ENCODE assay signal across 8 mouse cellular contexts in genomic region chr15:60822101-60822802, GRCm38 (mm10). TPM values are rescaled to one million over a fixed set of nuclear protein-coding genes. Genes with fewer than 3 reads are reported as not detected.
DNase-seq lines count a peak whose midpoint lies in the region; ATAC-seq and TF ChIP-seq lines count a peak whose summit lies in the region.

No protein-coding gene starts in this region.

- peak; percentile 6; the same call in 1 of the 2 replicates for ATAC-seq in forebrain, embryonic 13.5 days
- no peak for ATAC-seq in hindbrain, embryonic 14.5 days (ENCODE audit: low FRiP score)

- 3% methylated on average over 10 of the region's 10 CpGs for WGBS in forebrain, embryonic 13.5 days
- WGBS in hindbrain, embryonic 14.5 days = 6% methylated on average over 10 of the region's 10 CpGs
- WGBS in small intestine, adult 2 months = 15% methylated on average over 10 of the region's 10 CpGs

- no peak; the same call in 1 of the 2 replicates for TF ChIP-seq POLR2A in small intestine, adult 2 months (IDR thresholded peaks at IDR 0.05; ENCODE audit: low read depth, low read length)

- no peaks in the 10 kb centered on the region for H3K36me3 ChIP-seq in forebrain, embryonic 13.5 days (ENCODE audit: poor library complexity, severe bottlenecking)
- H3K36me3 ChIP-seq in hindbrain, embryonic 14.5 days (replicated peaks; ENCODE audit: control insufficient read depth, insufficient read depth) = no peaks in the 10 kb centered on the region
- H3K36me3 ChIP-seq in small intestine, adult 2 months (ENCODE audit: control insufficient read depth, insufficient read depth, low read length) = peaks cover 5% of the 10 kb centered on the region

- peak overlapping the region; percentile 74 for H3K9ac ChIP-seq in forebrain, embryonic 13.5 days
- peak overlapping the region; percentile 69 for H3K9ac ChIP-seq in hindbrain, embryonic 14.5 days

- peak; percentile 22 for DNase-seq in ES-CJ7 (ENCODE audit: low read depth, low spot score)
- DNase-seq in adrenal gland, postnatal 10 days = peak; percentile 43
- DNase-seq in hindbrain, embryonic 14.5 days (ENCODE audit: low spot score) = peak; percentile 55
- DNase-seq in layer of hippocampus, postnatal 25 days (ENCODE audit: extremely low spot score in 1 of 2, low spot score in 1 of 2) = peak; percentile 20 to 22
- DNase-seq in mesoderm, embryonic 11.5 days (ENCODE audit: low read depth, low spot score) = peak; percentile 65
- DNase-seq in MN1 (ENCODE audit: low spot score) = no peak

- H3K27ac ChIP-seq in forebrain, embryonic 13.5 days = peak overlapping the region; percentile 60
- H3K27ac ChIP-seq in hindbrain, embryonic 14.5 days = peak overlapping the region; percentile 76
- peak overlapping the region; percentile 98 for H3K27ac ChIP-seq in small intestine, adult 2 months (ENCODE audit: insufficient read depth, low read depth, low read length)

- TF ChIP-seq CTCF in small intestine, adult 2 months (IDR thresholded peaks at IDR 0.05; ENCODE audit: extremely low read depth, insufficient read length, insufficient replicate concordance, low read depth, low read length) = no peak

- peaks cover 9% of the 10 kb centered on the region; the same call in 1 of the 2 replicates for H3K27me3 ChIP-seq in forebrain, embryonic 13.5 days
- H3K27me3 ChIP-seq in hindbrain, embryonic 14.5 days (ENCODE audit: control insufficient read depth, insufficient read depth, low read length) = no peaks in the 10 kb centered on the region
- H3K27me3 ChIP-seq in small intestine, adult 2 months (ENCODE audit: control insufficient read depth, insufficient read depth, low read length) = no peaks in the 10 kb centered on the region

- H3K9me3 ChIP-seq in forebrain, embryonic 13.5 days (replicated peaks) = no peaks in the 10 kb centered on the region
- no peaks in the 10 kb centered on the region for H3K9me3 ChIP-seq in hindbrain, embryonic 14.5 days (ENCODE audit: control insufficient read depth, low read length)

- peak overlapping the region; percentile 66 for H3K4me3 ChIP-seq in forebrain, embryonic 13.5 days
- H3K4me3 ChIP-seq in hindbrain, embryonic 14.5 days (replicated peaks; ENCODE audit: low read length) = peak overlapping the region; percentile 55
- H3K4me3 ChIP-seq in small intestine, adult 2 months (ENCODE audit: low read depth, low read length) = peak overlapping the region; percentile 92

- H3K4me2 ChIP-seq in forebrain, embryonic 13.5 days = peak overlapping the region; percentile 100
- peak overlapping the region; percentile 91 for H3K4me2 ChIP-seq in hindbrain, embryonic 14.5 days (replicated peaks)

- peaks cover 25% of the 10 kb centered on the region for H3K4me1 ChIP-seq in forebrain, embryonic 13.5 days
- peaks cover 8% of the 10 kb centered on the region for H3K4me1 ChIP-seq in hindbrain, embryonic 14.5 days (replicated peaks; ENCODE audit: control insufficient read depth, insufficient read depth, low read length)
- peaks cover 6% of the 10 kb centered on the region; the same call in 1 of the 2 replicates for H3K4me1 ChIP-seq in small intestine, adult 2 months (ENCODE audit: control insufficient read depth, insufficient read depth, insufficient read length, low read length)

RNA-seq across cellular contexts. Expression of gene Fam84b, which starts 31.3 kb away (rescaled TPM):
- total RNA-seq in adrenal gland, postnatal 10 days (2021) = 10 to 100 TPM; 16.7 to 20.5 TPM
- polyA plus RNA-seq in forebrain, embryonic 13.5 days (2015; fragmentation: Nextera tagmentation; extraction: Ambion mirVana) = 8.0 and 10.6 TPM in 2 replicates
- polyA plus RNA-seq in hindbrain, embryonic 14.5 days (2014; fragmentation: Nextera tagmentation; extraction: Ambion mirVana) = 15.1 and 18.3 TPM in 2 replicates
- 10 to 100 TPM; 14.4 to 17.6 TPM for total RNA-seq in layer of hippocampus, postnatal 25 days (2021)
- polyA plus RNA-seq in small intestine, adult 2 months (2012; rRNA removed) = 11.8 and 17.3 TPM in 2 replicates
